Mouse (Mus musculus) heart, adult 9 months (tissue): ENCODE measurements around the gene Ina.
A peak's percentile ranks its signal among the peaks of the same experiment; 100 is the strongest.

ENCODE experiments used
- DNase-seq, 2 experiments: peaks; one replicate each; pipeline ENCODE4 v3.0.0; 2022; ENCODE audit warnings: low spot score in 2 of 2

Gene Ina

GRCm38 (mm10) chr19:47052927-47053326 is 38.4 kb downstream of the Ina start:
- no peak for DNase-seq

- DNase-seq, result no peak
Observed at GRCm38 (mm10) chr19:47053471-47053870, 39.0 kb downstream of the Ina start.

GRCm38 (mm10) chr19:47057684-47058083 is 43.2 kb downstream of the Ina start:
- DNase-seq, result no peak

- no peak for DNase-seq
Observed at GRCm38 (mm10) chr19:47065860-47066259, 51.4 kb downstream of the Ina start.

- peak; percentile 94 to 97 for DNase-seq
Observed at GRCm38 (mm10) chr19:47067096-47067882, 52.8 kb downstream of the Ina start, which contains the start of gene Taf5. TSS of gene Taf5 (plus strand) at chr19:47067746.

- peak; percentile 82 to 84 for DNase-seq
Observed at GRCm38 (mm10) chr19:47067924-47068611, 53.6 kb downstream of the Ina start.
